Mouse (Mus musculus) heart, embryonic 12.5 days (tissue): Measurements from ENCODE around the gene Kpna1. TPM values are rescaled to one million over a fixed set of nuclear protein-coding genes. Genes with fewer than 3 reads are reported as not detected.
"Not testable (repeated sequence)": the region's sequence is repeated elsewhere in the genome, so short reads cannot be mapped to it uniquely, and the experiment has no call there.

Source experiments
- ATAC-seq: fragments of 200-750 bp; cut with Nextera tagmentation; 2 replicates; pipeline ENCODE4 v1.8.0; 2017; ENCODE audit warnings: moderate TSS enrichment, moderate library complexity; ENCODE audit not compliant: insufficient number of reproducible peaks, low FRiP score
- H3K27ac ChIP-seq: fragments of 300-500 bp; sonication (generic); 2 replicates; pipeline ENCODE4 v1.5.1; 2016; ENCODE audit warnings: mild to moderate bottlenecking, moderate library complexity; ENCODE audit not compliant: poor library complexity, severe bottlenecking
- H3K27me3 ChIP-seq: fragments of 300-500 bp; sonication (generic); replicated peaks from 2 replicates; pipeline ENCODE4 v1.6.1; 2016; ENCODE audit warnings: mild to moderate bottlenecking, moderate library complexity
- H3K36me3 ChIP-seq: fragments of 300-500 bp; sonication (generic); 2 replicates; pipeline ENCODE4 v1.6.1; 2016; ENCODE audit warnings: mild to moderate bottlenecking, moderate library complexity
- H3K4me1 ChIP-seq: fragments of 300-500 bp; sonication (generic); replicated peaks from 2 replicates; pipeline ENCODE4 v1.6.1; 2016; ENCODE audit warnings: mild to moderate bottlenecking
- H3K4me2 ChIP-seq: fragments of 300-500 bp; sonication (generic); 2 replicates; pipeline ENCODE4 v1.6.1; 2016; ENCODE audit warnings: mild to moderate bottlenecking, moderate library complexity
- H3K4me3 ChIP-seq: fragments of 300-500 bp; sonication (generic); 2 replicates; pipeline ENCODE4 v1.5.1; 2016; ENCODE audit warnings: mild to moderate bottlenecking
- H3K9ac ChIP-seq: fragments of 300-500 bp; sonication (generic); 2 replicates; pipeline ENCODE4 v1.6.1; 2016; ENCODE audit warnings: mild to moderate bottlenecking, moderate library complexity
- H3K9me3 ChIP-seq: fragments of 300-500 bp; sonication (generic); replicated peaks from 2 replicates; pipeline ENCODE4 v1.6.1; 2016; ENCODE audit warnings: mild to moderate bottlenecking, moderate library complexity
- whole genome bisulfite sequencing: fragments of 180-500 bp; shearing (Covaris S2); methylation state at CpG from one replicate; pipeline ENCODE4 v1.1.7; 2016; 5-methylcytosine and 5-hydroxymethylcytosine counted together
- polyA plus RNA-seq: library from polyadenylated mRNA; unstranded; fragments of >200 nt; fragmentation: Nextera tagmentation; extraction: Ambion mirVana; gene quantifications from 2 replicates; pipeline ENCODE4 v1.2.1, GENCODE M21; 2016

Kpna1 gene
- 61.4 and 64.4 TPM in 2 replicates for polyA plus RNA-seq

DNA sequence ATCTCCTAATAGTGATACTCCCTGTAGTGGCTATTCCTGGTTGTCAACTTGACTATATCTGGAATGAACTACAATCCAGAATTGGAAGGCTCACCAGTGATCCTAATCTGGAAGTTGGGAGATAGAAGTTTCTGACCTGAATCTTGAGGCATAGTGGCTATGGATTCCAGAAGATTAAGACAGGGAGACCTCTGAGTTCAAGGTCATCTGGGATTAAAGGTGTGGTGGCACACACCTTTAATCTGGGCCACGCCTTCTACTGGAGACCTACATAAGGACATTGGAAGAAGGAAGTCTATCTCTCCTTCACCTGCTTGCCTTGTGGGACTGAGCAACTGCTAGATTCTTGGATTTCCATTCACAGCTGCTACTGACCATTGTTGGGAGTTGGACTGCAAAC is at the start of gene Kpna1:
Gene Kpna1, plus strand, starts transcription at position 301 of the 400 bp plus-strand sequence.
- H3K4me2 ChIP-seq, H3K27ac ChIP-seq, H3K4me1 ChIP-seq, H3K9ac ChIP-seq, H3K36me3 ChIP-seq, H3K4me3 ChIP-seq, H3K9me3 ChIP-seq, ATAC-seq, H3K27me3 ChIP-seq: not testable (repeated sequence)
- WGBS, result 92% methylated on average over 1 of the region's 1 CpGs

DNA sequence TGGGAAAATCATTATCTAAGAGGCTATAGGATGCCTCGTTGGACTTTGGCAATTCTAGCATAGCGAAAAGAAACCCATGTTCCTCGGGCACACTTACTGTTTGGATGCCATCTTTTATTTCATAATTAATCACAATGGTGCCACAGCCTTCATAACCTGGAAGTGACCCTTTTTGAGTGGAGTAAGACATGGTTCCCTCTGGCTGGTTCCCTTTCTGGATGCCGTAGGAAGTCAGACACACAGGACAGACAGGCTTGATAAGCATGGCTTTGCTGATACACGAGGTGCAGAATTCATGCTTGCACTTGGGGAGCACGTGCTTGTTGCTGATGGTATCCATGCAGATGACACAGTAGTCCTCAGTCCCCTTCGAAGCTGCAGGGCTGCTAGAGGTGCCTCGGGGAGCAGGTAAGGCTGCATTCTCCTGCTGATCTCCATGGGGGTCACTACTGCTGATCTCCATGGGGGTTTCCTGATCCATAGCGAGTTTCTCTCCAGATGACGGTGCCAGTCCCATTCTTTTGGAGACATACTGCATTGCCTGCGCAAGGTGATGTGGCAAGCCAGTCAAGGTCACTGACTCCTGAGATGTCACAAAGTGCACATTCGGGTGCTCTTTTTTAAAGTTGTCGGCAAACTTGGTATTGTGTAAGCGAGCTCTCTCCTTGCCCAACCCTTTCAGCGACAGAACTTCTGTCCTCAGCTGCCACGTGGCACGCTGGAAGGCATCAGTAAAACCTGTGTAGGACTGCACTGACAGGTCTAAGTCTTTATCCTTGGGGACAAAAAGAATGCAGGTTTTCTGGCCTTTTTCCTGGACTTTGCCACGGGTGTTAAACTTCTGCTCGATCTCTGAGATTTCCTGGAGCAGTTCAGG is 46.1 kb upstream of the Kpna1 start:
- Histone ChIP-seq H3K4me1 (no peaks in the 10 kb centered on the region), H3K27me3 (0 out of 2 replicates have a peak, but pooled peaks cover 4% of the 10 kb centered on the region), H3K27ac (no peak overlapping the region), H3K9me3 (no peaks in the 10 kb centered on the region), H3K36me3 (peaks cover 5% of the 10 kb centered on the region), H3K4me3 (no peak overlapping the region), H3K9ac (no peak overlapping the region), H3K4me2 (no peak overlapping the region)
- WGBS, result 76% methylated on average over 19 of the region's 19 CpGs
- ATAC-seq, result no peak

DNA sequence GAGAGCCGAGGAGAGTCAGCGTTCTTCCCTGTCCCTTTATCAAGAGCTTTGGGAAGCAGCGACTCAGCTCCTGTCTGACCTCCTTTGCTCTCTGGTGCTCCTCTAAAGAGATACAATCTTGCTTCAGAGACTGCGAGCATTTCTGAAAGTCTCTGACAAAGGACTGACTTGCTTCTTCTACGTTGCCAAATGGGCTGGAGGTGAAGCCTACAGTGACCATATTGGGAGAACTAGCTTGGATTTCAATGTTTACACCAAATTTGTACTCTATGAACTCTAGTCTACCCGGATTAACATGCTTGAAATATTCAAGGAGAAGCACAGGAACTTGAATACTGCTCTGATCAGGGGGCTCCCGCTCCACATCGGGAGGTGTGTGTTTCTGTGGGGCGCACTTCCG is 45.4 kb upstream of the Kpna1 start:
- 63% methylated on average over 10 of the region's 10 CpGs for WGBS
- Histone ChIP-seq H3K27ac (no peak overlapping the region), H3K36me3 (peaks cover 5% of the 10 kb centered on the region), H3K4me2 (no peak overlapping the region), H3K27me3 (0 out of 2 replicates have a peak, but pooled peaks cover 4% of the 10 kb centered on the region), H3K4me1 (no peaks in the 10 kb centered on the region), H3K9me3 (no peaks in the 10 kb centered on the region), H3K9ac (no peak overlapping the region), H3K4me3 (no peak overlapping the region)
- ATAC-seq, result no peak

DNA sequence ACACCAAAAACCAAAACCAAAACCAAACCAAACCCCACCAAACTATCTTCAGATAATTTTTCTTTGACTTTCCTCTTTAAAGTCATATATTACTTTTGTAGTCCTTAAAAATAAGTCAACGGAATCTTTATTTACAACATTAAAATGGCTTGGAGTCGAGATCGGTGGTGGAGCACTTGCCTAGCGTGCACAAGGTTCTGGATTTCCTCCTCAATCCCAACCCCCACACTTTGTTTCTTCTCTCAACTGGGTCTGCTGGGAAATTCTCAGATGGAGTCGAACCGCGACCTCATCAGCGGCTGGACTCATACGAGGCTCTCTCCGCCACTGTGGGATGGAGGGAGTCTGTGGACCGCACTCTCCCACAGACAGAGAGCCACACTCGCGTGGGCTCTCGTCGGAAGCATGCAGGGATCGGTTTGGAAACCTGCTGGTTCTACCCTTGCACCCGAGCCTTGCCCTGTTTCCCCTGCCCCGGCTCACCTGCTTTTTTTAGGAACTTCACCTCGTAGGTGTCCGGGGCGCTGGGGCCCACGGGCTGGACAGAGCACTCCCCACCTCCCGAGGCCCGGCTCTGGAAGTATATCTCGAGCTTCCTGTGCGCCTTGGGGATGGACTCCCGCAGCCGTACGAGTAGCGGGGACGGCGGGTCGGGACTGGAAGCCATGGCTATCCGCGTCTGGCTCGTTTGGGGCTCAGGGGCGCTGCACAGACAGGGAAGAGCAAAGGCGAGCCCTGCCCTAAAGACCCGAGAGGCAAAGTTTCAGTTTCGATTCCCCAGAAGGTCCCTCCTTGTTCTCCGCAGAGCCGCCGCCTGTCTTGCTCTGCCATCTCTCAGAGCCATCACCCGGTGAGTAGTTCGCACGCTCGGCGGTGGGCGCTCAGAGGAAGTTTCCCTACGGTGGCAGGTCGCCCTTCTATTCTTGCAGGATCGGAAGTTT is 40.1 kb upstream of the Kpna1 start, which contains the start of the genes Parp9 and Dtx3l:
Gene Parp9, plus strand, starts transcription at position 260 of the 941 bp plus-strand sequence.
Gene Dtx3l, minus strand, starts transcription at position 941 of the 941 bp plus-strand sequence.
- Histone ChIP-seq H3K9ac (peak within 1 kb of the TSS; percentile 87), H3K4me3 (peak within 1 kb of the TSS; percentile 79), H3K36me3 (peaks cover 13% of the 10 kb centered on the region), H3K9me3 (no peaks in the 10 kb centered on the region), H3K27ac (peak within 1 kb of the TSS; percentile 15; the same call in 1 of the 2 replicates), H3K4me2 (peak within 1 kb of the TSS; percentile 95), H3K4me1 (no peaks in the 10 kb centered on the region), H3K27me3 (0 out of 2 replicates have a peak, but pooled peaks cover 4% of the 10 kb centered on the region)
- ATAC-seq, result peak; percentile 67
- WGBS, result 1% methylated on average over 52 of the region's 52 CpGs

DNA sequence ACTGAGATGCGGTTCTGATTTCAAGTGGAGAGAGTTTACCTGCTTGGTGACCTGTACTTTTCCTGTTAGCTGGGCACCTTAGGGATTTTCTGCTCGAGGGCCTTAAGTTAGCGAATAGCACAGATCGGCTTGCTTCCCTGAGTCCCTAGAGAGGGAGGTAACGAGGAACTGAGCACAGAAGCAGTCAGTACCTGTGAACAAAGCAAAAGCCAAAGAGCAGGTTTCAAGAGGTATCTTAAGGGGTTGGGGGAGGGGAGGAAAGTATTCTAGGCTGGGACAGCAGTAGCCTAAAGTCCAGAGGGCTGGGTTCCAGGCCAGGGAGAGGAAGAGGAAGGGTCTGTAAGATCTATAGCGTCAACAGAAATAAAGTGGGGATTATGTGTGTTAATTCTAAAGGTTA is 39.3 kb upstream of the Kpna1 start:
- H3K9ac ChIP-seq, result peak overlapping the region; percentile 87
- no peaks in the 10 kb centered on the region for H3K9me3 ChIP-seq
- no peaks in the 10 kb centered on the region for H3K27me3 ChIP-seq
- no peaks in the 10 kb centered on the region for H3K4me1 ChIP-seq
- H3K36me3 ChIP-seq, result peaks cover 18% of the 10 kb centered on the region
- 7% methylated on average over 6 of the region's 6 CpGs for WGBS
- H3K4me2 ChIP-seq, result peak overlapping the region; percentile 95
- H3K4me3 ChIP-seq, result peak overlapping the region; percentile 79
- peak overlapping the region; percentile 15; the same call in 1 of the 2 replicates for H3K27ac ChIP-seq
- ATAC-seq, result 0 out of 2 replicates have a peak, but pooled peaks have one; percentile 46

DNA sequence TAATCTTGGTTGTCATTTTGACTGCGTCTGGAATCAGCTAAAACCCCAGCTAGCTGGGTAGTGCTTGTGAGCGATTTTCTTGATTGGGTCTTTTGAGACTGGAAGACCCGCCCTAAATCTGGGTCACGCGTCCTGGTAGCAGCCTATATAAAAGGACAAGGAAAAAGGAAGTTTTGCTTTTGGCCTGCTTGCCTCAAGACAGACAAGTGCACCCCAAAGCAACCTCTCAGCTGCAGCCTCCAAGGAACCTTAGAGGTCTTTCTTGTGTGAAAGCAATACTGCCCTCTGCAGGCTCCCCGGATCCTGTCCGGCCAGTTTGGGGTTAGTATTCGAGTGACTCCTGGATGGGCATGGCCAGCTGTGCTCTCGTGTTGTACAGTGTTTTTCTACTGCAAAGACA is 38.9 kb upstream of the Kpna1 start:
- H3K4me3 ChIP-seq, result peak overlapping the region; percentile 79
- H3K9ac ChIP-seq, result peak overlapping the region; percentile 87
- H3K36me3 ChIP-seq, result peaks cover 18% of the 10 kb centered on the region
- H3K4me2 ChIP-seq, result peak overlapping the region; percentile 95
- no peaks in the 10 kb centered on the region for H3K4me1 ChIP-seq
- 12% methylated on average over 9 of the region's 9 CpGs for WGBS
- ATAC-seq, result peak; percentile 70; the same call in 1 of the 2 replicates
- H3K9me3 ChIP-seq, result no peaks in the 10 kb centered on the region
- no peak overlapping the region for H3K27ac ChIP-seq
- H3K27me3 ChIP-seq, result no peaks in the 10 kb centered on the region

DNA sequence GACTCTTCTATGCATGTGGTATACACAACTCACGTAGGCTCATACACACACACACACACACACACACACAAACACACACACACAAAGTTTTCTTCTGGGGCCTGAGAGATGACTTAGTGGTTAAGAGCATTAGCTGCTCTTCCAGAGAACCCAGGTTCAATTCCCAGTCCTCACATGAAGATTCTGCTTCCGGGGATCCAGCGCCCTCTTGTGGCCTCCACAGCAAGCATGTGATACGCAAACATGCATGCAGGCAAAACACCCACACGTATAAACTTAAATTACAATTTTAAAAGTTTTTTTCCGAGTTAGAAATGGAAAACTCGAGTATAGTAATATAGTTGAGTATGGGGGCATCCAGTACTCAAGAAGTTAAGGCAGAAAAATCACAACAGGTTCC is 37.2 kb upstream of the Kpna1 start:
- no peak for ATAC-seq
- Histone ChIP-seq H3K4me1 (no peaks in the 10 kb centered on the region), H3K4me3 (no peak overlapping the region), H3K27me3 (no peaks in the 10 kb centered on the region), H3K36me3 (peaks cover 18% of the 10 kb centered on the region), H3K9me3 (no peaks in the 10 kb centered on the region), H3K27ac (no peak overlapping the region), H3K9ac (no peak overlapping the region), H3K4me2 (no peak overlapping the region)
- WGBS, result 75% methylated on average over 7 of the region's 7 CpGs

DNA sequence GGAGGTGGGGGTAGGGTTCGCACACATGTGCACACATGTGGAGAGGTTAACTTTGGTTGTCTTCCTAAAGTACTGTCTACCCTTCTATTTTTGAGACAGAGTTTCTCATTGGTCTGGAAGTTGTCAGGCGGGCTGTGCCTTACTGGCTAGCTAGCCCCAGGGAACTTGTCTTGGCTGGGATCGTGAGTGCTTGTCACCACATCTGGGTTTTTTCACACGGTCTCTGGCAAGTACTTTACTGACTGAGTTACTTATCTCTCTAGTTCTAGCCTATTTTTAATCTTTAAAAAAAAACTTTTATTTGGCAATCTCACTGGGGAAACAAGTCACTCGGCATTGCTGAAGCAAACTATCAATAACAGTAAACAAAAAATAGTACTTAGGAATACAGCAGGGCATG is 29.3 kb upstream of the Kpna1 start:
- Histone ChIP-seq H3K36me3 (peaks cover 21% of the 10 kb centered on the region; the same call in 1 of the 2 replicates), H3K27me3 (no peaks in the 10 kb centered on the region), H3K27ac (peak overlapping the region; percentile 72), H3K9me3 (no peaks in the 10 kb centered on the region), H3K9ac (no peak overlapping the region), H3K4me2 (no peak overlapping the region), H3K4me3 (no peak overlapping the region), H3K4me1 (peaks cover 9% of the 10 kb centered on the region)
- 0 out of 2 replicates have a peak, but pooled peaks have one; percentile 11 for ATAC-seq
- WGBS, result 35% methylated on average over 5 of the region's 5 CpGs

DNA sequence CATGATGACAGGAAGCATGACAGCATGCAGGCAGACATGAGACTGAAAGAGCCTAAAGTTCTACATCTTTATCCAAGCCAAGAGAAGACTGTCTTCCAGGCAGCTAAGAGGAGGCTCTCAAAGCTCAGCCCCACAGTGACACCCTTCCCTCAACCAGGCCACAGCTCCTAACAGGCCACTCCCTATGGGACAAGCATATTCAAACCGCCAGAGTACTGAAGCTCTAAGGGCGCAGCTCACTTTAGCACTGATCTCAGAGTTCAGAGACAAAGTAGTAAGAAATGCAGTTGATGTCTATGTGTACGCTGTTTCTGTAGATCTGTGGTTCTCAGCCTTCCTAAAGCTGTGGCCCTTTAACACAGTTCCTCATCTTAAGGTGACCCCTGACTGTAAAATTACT is 27.3 kb upstream of the Kpna1 start:
- no peak overlapping the region for H3K4me3 ChIP-seq
- H3K4me1 ChIP-seq, result peaks cover 9% of the 10 kb centered on the region
- no peak overlapping the region for H3K9ac ChIP-seq
- no peak overlapping the region for H3K27ac ChIP-seq
- ATAC-seq, result no peak
- no peaks in the 10 kb centered on the region for H3K9me3 ChIP-seq
- no peaks in the 10 kb centered on the region for H3K27me3 ChIP-seq
- 79% methylated on average over 3 of the region's 3 CpGs for WGBS
- peaks cover 28% of the 10 kb centered on the region; the same call in 1 of the 2 replicates for H3K36me3 ChIP-seq
- H3K4me2 ChIP-seq, result no peak overlapping the region

DNA sequence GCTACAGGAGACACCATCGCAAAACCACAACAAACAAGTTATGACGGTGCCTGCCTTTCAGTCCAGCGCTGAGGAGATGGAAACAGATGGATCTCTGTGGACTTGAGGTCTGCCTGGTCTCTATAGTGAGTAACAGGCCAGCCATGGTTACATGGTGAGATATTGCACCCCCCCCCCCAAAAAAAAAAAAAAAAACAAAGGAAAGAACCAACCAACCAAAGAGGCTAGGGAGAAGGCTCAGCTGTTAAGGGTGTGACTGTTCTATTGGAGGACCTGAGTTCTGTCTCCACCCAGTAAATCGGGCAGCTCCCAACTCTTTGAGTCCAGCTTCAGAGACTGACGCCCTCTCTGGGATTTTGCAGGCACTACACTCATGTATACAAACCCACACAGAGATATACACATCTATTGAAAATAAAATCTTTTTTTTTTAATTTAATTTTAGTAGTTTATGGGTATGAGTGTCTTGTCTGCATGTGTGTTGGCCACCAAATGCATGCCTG is 25.9 kb upstream of the Kpna1 start:
- ATAC-seq, result no peak
- Histone ChIP-seq H3K36me3 (peaks cover 30% of the 10 kb centered on the region; the same call in 1 of the 2 replicates), H3K9me3 (no peaks in the 10 kb centered on the region), H3K27ac (no peak overlapping the region), H3K4me2 (no peak overlapping the region), H3K27me3 (no peaks in the 10 kb centered on the region), H3K4me3 (no peak overlapping the region), H3K9ac (no peak overlapping the region), H3K4me1 (peaks cover 9% of the 10 kb centered on the region)
- WGBS, result 84% methylated on average over 5 of the region's 5 CpGs
